Mouse (Mus musculus): Measurements from ENCODE around the gene Rad51ap1. TPM values are rescaled to one million over a fixed set of nuclear protein-coding genes. Genes with fewer than 3 reads are reported as not detected.

Gene Rad51ap1
- polyA plus RNA-seq, 1 experiment from 2014 or later = 50.2 TPM

DNA sequence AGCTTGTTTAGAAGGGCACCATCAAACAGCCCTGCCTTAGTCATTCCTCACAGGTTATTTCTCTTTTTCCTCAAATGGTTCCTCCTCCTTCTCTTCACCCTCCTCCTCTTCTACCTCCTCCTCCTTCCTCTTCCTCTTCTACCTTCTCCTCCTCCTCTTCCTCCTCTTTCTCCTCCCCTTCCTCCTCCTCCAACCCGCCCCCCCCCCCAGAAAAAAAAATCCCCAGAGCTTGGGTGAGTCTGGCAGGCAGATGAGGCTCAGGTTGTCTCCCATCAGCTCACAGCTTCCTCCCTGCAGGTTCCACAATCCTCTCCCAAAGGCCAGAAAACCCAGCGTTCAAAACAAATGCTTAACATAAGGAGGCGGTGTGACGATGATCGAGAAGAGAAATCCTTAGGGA is 32.0 kb downstream of the Rad51ap1 start:
- no peak for ATAC-seq (replicated peaks; ENCODE audit: insufficient number of reproducible peaks, low FRiP score, low TSS enrichment)
- Histone ChIP-seq H3K27ac (ENCODE audit: low read depth, low read length) (no peak overlapping the region), H3K36me3 (ENCODE audit: control insufficient read depth, insufficient read depth, low read length) (no peaks in the 10 kb centered on the region), H3K9me3 (replicated peaks; ENCODE audit: control insufficient read depth, low read length) (no peaks in the 10 kb centered on the region), H3K4me1 (ENCODE audit: control insufficient read depth, insufficient read depth, low read length) (no peaks in the 10 kb centered on the region), H3K4me2 (no peak overlapping the region), H3K9ac (ENCODE audit: low read depth, low read length) (no peak overlapping the region), H3K27me3 (ENCODE audit: control insufficient read depth, insufficient read depth, low read length) (no peaks in the 10 kb centered on the region), H3K4me3 (ENCODE audit: low read depth, low read length) (no peak overlapping the region)
- WGBS (ENCODE audit: insufficient replicate concordance) = 67% methylated on average over 4 of the region's 5 CpGs

DNA sequence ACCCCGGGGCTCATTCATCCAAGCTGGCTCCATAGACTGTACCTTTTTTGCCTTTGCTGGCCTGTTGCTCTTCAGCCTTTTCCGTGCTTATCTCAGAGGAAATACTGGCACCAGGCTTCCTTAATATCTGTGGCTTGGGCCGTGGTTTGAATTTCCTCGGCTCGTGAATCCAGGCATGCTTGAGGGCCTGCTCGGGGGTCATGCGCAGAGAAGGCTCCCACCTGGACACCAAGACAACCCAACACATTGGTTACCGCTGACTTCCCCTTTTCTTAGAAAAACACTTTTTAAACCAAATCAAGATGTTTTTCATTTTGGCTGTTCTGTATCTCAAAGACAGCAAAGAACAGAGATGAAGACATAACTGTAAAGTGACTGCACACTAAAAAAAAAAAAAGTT is 62.3 kb downstream of the Rad51ap1 start:
- 70% methylated on average over 8 of the region's 8 CpGs for WGBS (ENCODE audit: insufficient replicate concordance)
- Histone ChIP-seq H3K27me3 (ENCODE audit: control insufficient read depth, insufficient read depth, low read length) (no peaks in the 10 kb centered on the region; the same call in 1 of the 2 replicates), H3K36me3 (ENCODE audit: control insufficient read depth, insufficient read depth, low read length) (no peaks in the 10 kb centered on the region), H3K9me3 (replicated peaks; ENCODE audit: control insufficient read depth, low read length) (no peaks in the 10 kb centered on the region), H3K9ac (ENCODE audit: low read depth, low read length) (no peak overlapping the region), H3K27ac (ENCODE audit: low read depth, low read length) (no peak overlapping the region), H3K4me3 (ENCODE audit: low read depth, low read length) (no peak overlapping the region), H3K4me1 (ENCODE audit: control insufficient read depth, insufficient read depth, low read length) (no peaks in the 10 kb centered on the region), H3K4me2 (no peak overlapping the region)
- no peak for ATAC-seq (replicated peaks; ENCODE audit: insufficient number of reproducible peaks, low FRiP score, low TSS enrichment)

Other genes starting within 250 kb of the Rad51ap1 start
- gene Kcna6, start 198.9 kb downstream of the Rad51ap1 start, polyA plus RNA-seq (2014; fragmentation: Nextera tagmentation; extraction: Ambion mirVana) = 0.97 and 1.5 TPM in 2 replicates
- gene Ndufa9, start 90.5 kb downstream of the Rad51ap1 start, polyA plus RNA-seq (2014; fragmentation: Nextera tagmentation; extraction: Ambion mirVana) = 299 and 352 TPM in 2 replicates
- not detected in 2 replicates for gene Akap3, start 86.5 kb downstream of the Rad51ap1 start, polyA plus RNA-seq (2014; fragmentation: Nextera tagmentation; extraction: Ambion mirVana)
- 0.11 TPM in 1 of 2 replicates, not detected in the other for gene Dyrk4, start 17.7 kb downstream of the Rad51ap1 start, polyA plus RNA-seq (2014; fragmentation: Nextera tagmentation; extraction: Ambion mirVana)
- gene D6Wsu163e, start 375 bp upstream of the Rad51ap1 start, polyA plus RNA-seq (2014; fragmentation: Nextera tagmentation; extraction: Ambion mirVana) = 11.1 and 12.3 TPM in 2 replicates
- 0.09 and 0.18 TPM in 2 replicates for gene Fgf6, start 76.0 kb upstream of the Rad51ap1 start, polyA plus RNA-seq (2014; fragmentation: Nextera tagmentation; extraction: Ambion mirVana)
- 0.24 TPM in 1 of 2 replicates, not detected in the other for gene Fgf23, start 133.3 kb upstream of the Rad51ap1 start, polyA plus RNA-seq (2014; fragmentation: Nextera tagmentation; extraction: Ambion mirVana)
- 5.5 and 6.9 TPM in 2 replicates for gene Tigar, start 170.0 kb upstream of the Rad51ap1 start, polyA plus RNA-seq (2014; fragmentation: Nextera tagmentation; extraction: Ambion mirVana)
- gene Ccnd2, start 212.6 kb upstream of the Rad51ap1 start, polyA plus RNA-seq (2014; fragmentation: Nextera tagmentation; extraction: Ambion mirVana) = 712 and 821 TPM in 2 replicates